Mouse (Mus musculus): ENCODE measurements around the gene Megf11. TPM values are rescaled to one million over a fixed set of nuclear protein-coding genes. Genes with fewer than 3 reads are reported as not detected.

The Megf11 gene
- total RNA-seq, 2 experiments from 2014 or later: 2.0 to 3.0 TPM

DNA sequence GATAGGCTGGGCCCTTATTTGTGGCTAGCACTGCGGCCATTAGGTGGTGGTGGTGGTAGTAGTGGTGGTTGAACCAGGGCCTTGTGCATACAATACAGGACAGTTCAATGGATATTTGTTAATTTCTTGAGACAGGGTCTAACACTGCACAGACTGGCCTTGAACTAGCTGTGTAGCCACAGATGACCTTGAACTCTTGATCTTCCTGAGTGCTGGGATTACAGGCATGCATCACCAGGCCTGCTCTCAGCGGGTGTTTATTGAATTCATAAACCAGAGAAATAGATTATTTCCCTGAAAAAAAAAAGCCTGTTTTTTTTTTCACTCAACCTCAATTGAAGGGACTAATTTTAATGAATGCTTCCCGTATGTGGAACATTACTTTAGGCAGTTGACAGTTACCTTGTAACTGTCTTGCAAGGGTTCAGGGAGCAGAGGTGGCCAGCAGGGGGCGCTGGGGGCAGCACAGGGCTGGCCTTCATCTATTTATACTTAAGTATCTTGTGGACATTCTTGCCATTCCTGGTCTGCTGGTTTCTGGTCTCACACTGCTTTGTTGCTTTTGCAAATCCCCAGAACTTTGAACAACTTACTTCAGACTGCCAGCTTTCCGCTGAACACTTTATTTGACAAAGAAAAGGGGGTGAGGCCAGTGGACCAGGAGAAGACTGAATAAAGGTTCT lies 8.6 kb downstream of the Megf11 start:
- peak; percentile 88 for DNase-seq

DNA sequence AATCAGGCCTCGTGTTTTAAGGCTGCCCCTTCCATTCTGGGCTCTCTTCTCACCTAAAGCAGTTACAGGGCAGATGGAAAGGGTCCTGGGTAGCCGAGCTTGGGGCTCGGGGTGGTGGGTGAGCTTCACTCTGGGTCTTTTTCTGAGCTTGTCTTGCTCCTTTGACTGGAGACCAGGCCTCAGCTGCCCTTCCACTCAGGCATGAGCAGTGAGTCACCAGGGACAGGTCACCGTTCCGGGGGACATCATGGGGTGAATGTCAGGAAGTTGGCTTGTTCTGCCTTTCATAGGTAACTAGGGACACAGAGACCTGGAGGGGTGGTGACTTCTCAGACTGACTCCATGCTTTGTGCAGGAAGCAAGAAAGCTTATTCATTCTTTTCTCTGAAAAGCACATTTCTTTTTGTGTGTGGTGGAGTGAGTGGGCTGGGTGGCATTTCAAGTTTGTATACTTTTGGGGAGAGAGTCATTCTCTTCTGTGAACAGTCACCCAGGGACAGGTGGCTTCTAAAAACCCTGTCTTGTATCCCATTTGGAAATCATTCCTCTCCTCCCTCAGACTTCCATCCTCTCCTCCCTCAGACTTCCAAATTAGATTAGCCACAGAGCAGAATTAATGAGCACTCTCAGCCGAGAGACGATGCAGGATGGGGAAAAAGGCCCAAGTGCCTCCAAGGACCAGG lies 10.0 kb downstream of the Megf11 start:
- no peak for DNase-seq

DNA sequence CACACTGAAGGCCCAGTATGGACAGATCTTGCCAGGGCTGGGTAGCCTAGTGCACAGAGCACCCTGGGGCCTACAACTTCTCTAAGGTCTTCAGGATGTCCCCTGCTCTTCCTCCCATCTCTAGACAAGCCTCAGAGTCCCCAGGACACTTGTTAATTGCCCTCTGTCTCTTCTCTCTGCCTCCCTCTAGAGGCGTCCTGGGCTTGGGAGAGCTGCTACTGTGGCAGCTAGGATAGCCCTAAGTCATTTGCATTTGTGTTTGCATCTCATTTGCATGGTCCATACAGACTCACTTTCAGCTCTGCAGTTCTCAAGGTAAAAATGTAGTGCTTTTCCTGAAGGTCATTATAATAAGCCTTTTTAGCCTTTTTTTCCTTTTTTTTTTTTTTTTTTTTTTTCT lies 11.7 kb downstream of the Megf11 start:
- DNase-seq: peak; percentile 43

DNA sequence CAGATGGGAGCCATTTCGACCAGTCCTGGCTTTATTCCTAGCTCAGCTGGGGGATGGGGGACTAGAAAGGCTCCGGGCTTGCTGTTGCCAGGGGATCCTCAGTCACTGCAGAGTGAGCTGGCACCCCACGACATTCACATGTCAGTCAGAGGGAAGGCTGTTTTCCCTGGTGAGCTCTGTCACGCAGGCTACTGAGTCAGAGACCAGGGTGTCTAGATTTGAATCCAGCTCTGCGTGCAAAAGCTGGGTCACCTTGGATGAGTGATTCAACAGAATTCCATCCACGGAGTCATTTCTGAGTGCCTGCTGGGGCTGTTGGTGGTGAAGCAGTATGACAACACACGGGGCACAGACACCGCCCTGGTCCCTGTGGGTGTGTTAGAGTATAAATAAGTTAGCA lies 13.7 kb downstream of the Megf11 start:
- no peak for DNase-seq

DNA sequence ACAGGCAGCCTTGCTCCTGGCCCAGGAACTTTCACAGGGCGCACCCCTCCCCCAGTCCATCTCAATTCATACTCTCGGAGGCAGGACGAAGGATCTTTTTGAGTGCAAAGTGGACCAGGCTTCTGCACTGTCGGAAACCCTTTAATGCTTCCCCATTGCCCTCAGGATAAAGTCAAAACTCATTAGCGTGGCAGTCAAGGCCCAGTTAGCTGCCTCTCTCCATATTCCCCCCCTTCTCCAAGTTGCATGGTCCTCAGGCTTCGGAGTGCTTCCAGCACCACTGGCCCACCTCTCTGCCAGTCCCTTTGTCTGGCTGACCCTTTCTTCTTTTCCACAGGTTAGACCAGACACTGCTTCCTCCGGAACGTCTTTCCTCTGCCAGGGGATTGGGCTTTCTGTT lies 16.7 kb downstream of the Megf11 start:
- no peak for DNase-seq

DNA sequence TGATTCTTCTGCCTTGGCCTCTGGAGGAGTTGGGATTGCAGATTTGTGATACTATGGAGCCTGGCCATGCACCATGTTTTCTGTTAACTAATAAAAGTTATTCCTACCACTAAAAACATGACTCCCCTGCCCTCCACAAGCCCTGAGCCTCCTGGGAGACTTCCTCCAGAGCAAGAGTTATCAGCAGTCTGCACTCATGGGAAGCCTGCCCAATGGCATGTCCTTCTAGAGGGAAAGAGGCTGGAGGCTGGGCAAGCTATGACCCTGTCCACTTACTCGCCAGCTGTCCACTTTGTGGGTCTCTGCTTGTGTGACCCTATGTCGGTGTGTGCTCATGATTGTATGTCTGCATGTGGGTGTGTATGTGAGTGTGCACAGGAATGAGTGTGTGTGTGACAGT lies 21.4 kb downstream of the Megf11 start:
- DNase-seq: no peak

DNA sequence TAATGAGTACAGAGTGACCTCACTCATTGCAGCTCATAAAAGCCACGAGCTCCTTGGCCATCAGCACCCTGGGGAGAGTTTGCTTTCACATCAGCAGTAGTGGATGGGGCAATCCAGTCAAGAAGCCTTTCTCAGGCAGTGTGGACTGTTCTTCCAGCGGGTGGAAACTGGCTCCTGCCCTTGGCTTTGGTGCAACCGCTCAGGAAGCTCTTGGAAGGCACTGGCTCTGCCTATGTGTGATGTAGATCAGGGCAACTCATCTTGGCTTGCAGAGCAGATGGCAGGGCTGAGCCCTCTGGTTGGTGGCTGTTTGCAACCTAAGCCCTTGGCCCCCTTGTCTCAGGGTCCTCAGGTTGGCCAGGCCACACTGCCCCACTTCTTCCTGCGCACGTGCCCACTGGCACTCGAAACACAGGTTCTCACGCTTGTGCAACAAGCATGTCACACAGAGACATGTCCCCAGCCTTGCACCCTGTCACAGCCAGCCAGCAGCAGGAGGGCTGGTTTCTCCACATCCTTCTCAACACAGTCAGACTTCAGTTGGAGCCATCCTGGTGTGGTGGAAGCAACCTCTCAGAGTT lies 22.1 kb downstream of the Megf11 start:
- no peak for DNase-seq

DNA sequence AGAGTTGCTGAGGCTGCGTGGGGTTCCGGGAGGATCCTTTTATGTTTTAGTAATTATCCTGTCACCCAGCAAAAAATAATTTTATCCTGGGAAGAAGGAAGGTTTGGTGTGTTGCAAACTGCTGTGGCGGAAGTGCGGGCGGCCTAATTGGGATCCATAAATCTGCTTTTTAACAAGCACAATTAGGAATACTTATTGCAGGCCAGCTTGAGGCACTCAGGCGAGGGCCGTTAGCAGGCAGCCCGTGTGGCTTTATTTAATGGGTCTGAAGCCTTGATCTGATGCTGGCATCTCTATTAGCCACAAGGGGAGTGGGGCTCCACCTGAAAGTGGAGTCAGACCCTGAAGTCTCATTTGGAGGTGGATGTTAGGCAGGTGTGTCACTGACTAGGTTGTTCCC lies 23.4 kb downstream of the Megf11 start:
- no peak for DNase-seq

DNA sequence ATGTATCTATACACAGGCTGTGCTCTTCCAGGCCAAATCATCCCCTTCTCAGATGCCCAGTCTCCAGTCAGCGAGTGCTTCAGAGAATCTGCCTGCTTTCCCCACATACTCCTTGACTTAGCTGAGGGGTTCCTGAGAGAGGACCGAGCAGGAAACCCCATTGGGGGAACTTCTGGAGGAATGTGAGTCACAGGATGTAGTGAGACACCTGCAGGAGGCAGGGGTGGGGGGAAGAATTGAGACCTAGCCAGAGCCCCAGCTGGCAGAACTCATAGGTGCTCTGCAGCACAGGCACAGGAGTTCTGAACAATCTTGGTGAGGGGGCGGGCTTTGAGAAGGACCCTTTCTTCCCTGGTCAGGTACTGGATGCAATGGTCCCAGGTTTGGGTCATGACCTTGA lies 35.0 kb downstream of the Megf11 start:
- no peak for DNase-seq

DNA sequence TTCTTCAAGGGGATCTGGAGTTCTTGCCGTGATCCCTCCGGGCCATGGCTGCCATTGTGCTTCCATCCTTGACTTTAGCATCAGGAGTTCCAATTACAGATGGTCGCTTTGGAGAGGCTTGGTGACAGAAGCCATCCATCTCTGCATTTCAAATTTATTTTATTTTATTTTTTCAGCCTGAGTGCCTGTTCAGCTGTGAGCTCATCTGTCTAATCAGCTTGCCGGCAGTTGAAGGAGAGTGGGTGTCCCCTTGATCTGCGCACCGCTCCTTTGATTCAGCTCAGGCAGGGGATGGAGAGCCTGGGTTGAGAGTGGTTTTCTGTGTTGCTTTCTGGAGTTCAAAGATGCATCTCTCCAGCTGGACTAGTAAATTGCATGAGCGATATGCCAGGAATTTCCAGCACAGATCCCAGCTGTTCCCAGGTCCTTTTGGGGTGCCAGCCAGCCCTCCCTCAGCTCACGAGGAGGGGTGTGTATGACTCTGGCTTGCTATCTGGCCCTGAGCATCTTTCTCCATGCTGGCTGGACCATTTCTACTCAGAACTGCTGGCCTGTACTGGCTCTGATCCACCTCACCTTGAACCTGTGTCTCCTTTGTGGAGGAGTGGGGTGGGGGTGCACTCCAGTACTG lies 36.7 kb downstream of the Megf11 start:
- DNase-seq: no peak

DNA sequence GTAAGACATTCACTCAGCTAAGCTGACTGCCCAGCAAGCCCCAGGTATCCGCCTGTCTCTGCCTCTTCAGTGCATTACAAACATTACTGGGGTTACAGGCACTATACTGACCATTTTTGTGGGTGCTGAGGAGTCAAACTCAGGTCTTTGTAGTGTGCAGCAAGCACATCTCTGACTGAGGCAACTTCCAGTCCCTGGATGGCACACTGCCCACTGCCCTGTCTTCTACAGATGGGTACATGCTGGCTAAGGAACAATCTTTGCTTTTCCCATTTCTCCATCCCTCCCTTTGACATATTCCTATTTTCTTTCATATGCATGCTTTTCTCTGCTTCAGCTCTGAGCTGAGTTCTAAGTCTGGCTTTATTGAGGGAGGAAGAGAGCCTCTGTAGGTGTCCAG lies 38.5 kb downstream of the Megf11 start:
- no peak for DNase-seq

DNA sequence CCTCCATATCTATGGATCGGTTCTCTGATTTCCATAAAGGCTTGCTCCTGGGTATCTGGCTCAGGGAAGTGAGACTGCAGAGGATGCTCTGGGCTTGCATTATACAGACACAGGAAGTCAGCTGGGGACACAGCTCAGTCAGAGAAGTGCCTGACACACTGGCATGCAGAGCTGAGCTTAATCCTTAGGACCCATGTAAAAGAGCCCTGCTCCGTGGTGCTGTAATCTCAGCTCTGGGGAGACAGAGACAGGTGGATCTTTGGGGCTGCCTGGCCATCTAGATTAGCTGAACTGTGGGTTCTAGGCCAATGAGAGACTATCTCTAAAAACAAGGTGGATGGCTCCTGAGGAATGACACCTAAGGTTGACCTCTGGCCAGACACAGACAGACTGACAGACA lies 50.7 kb downstream of the Megf11 start:
- no peak for DNase-seq

DNA sequence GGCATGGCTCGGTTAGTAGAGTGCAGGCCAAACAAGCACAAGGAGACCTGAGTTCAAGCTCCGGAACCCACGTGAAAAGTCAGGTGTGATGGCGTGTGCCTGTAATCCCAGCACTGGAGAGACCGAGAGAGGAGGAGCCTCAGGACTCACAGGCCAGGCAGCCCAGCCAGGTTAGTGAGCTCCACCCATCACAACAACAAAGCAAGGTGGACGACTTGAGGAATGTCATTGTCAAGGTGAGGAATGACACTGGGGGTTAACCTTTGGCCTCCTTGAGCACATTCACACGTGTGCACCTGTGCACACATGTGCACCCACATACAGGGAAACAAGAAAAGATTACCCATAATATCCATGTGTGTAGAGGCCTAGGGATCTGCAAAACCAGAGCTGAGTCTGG lies 54.7 kb downstream of the Megf11 start:
- no peak for DNase-seq

DNA sequence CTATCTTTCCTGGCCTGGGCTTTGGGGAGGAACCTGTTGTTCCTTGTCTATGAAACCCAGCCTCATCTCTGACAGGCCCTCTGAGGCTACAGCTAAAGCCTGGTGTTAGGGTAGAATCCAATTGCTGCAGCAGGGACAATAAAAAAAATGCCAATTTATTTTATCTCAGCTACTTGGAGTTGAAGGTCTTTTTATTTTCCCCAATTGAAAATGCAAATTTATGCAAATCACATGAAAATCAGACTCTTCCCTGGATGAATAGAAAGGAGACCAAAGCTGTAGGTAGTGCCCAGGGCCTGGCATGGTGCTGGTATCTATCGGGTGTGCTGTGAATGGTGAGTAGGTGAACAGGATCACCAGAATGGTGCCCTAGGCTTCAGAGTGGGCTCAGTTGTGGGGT lies 60.6 kb downstream of the Megf11 start:
- DNase-seq: no peak

DNA sequence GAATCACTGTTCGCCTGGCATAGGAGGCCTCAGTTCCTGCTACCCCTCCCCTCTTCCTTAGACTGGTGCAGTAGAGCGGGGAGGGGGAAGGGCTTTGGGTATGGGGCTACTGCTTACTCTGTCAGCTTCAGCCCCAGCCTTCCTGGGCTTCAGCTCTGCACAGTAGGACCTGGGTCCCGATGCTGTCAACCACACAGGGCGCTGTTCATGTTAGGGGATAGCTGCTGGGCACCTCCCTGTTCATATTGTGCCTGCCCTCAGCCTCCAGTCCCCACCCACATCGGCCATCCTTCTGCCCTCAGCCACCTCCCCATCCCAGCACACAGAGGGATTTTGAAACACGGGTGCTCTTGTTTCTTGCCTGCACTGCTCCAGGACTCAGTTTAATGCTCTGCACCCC lies 61.6 kb downstream of the Megf11 start:
- DNase-seq: no peak

DNA sequence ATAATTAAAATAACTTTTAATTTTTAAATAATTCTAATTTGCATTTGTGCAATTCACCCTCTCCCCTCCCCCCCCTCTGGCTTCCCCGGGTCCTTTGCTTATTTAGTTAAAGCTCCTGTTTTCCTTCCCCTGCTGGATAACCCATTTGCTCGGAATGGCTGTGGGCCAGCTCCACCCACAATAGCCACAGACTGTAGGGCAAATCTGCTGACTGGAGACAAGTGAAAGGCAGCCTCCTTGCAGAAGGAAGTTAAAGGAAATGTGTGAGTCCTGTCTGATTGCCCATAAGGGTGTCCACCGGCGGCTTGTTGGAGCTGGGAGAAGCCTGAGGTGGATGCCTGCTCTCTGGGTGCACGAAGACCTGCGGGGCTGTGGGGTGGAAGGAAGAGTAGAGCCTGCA lies 62.1 kb downstream of the Megf11 start:
- peak; percentile 23 for DNase-seq

DNA sequence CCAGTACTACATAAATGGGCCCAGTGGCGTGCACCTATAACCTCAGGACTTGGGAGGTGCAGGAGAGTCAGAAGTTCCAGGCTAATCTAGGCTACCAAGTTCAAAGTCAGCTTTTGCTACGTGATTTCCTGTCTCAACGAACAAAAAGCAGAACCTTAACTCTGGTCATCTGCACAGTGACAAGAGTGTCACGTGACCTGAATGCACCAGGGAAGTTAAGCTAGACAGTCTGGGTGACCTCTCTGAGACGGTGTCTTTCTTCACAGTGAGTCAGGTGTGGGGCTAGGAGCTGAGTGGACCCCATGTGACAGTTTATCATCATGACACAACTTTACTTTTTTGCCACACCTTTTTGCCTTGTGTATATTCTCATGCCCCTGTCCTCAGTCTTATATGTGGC lies 67.3 kb downstream of the Megf11 start:
- DNase-seq: no peak

DNA sequence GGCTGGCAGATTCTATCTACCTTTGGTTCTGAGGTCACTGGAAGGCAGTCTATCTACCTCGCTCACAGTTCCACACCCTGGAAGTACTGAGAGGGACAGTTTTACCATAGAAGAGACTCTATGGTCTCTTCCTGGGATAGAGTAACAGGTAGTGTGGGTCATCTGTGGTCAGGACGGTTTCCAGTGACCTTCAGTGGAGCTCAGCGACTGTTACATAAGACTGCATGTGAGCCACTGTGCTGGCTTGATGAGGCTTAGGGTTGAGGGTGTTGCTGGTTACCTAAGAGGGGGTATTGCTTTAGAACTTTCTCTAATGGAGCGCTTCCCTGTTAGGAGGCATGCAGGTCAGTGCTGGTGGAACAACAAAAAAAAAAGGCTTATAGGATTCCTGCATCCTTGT lies 68.8 kb downstream of the Megf11 start:
- DNase-seq: no peak

DNA sequence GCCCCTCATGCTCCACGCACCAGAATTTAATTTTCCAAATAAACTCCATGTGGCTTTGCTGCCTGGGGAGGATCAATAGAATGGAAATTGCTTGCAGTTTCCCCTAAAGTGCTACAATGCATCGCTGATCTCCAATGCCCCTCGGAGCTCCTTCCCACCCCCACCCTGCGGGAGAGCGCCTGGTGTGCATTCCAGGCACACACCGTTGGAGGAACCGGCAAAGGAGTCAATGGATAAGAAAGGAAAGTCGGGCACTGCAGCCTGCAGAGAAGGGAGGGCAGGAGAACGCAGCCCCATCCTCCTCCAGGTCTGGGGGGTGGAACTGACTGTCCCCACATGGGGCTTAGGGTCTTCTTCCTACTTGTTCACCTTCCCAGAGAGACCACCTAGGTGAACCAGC lies 70.5 kb downstream of the Megf11 start:
- no peak for DNase-seq

DNA sequence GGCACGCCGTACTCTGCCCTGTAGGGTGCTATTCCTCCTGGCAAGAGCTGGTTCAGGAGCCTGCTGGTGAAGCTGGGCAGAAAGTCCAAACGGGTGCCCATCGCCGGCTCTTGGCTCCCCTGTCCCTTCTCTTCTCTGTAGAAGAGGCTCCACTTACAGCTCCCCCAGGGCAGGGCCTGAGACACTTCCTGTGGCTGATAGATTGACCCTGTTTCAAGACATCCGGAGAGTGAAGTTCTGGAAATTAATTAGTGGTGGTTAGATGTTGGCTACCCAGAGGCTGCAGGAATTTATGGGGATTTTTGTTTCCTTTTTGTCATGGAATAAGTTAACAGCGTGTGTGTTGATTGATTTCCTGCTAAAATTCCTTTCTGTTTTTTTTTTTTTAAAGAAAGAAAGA lies 72.2 kb downstream of the Megf11 start:
- DNase-seq: no peak

DNA sequence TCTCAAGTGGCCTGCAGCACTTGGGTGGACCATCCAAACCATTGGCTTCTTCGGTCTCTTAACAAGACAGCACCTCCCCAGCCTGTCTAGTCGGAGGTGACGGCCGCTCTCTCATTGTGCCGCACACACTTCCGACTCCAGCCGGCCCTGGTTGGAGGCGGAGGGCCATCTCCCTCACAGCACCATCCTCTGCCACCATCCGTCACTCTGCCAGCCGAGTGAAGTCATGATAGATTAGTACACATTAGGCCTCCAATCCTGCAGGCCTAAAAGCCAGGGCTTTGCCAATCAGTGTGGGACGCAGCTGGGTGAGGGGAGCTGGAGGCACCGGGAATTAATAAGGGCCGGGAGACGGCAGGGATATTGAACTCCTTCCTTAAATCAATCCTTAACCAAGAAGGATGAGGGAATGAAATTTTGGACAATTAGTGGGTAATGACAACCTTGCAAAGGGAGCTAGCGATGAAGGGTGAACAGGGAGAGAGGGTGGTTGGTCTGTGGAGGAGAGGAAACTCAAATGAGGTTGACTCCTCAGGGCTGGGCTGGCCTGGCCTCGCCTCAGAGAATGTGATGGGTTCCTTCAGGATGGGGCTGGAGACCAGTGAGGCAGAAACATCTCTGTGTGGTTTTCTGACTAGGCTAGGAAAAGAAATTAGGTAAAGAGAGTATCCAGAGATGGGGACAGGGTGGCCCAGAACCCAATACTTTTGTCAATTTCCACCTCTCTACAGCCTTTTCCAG lies 76.3 kb downstream of the Megf11 start:
- no peak for DNase-seq

DNA sequence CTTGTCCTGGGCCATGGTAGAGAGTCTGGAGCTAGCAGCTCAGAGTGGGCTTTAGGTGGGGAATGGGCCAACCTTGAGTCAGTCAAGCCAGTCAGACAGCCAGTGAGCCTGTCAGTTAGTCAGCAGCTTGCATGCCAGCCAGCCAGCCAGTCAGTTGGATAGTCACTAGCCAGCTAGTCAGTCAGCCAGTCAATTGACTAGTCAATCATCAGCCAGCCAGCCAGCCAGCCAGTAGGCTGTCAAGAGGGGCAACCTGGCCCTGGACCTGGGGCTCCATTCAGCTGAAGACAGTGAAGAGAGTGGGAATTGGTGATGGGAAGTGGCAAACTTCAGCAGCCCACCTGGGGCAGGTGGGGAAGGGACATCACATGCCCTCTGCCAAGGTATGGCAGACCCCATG lies 77.4 kb downstream of the Megf11 start:
- no peak for DNase-seq

DNA sequence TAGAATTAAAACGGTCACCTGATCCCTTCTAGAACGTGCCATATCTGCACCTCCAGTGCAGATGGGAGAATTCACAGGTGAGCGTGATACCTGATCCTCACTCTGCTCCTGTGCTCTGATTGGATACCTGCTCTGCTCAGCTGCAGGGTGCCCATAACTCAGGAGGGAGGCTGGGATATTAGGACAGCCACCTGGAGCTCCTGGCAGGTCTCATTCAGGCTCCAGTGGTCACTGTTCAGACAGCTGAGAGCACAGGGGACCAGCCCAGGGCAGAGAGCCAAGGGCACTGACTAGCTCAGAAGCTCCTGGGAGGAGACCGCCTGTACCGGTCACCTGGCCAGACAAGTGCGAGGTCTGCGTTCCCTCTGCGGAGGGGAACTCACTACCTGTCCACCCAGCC lies 80.7 kb downstream of the Megf11 start:
- DNase-seq: no peak
